Mouse (Mus musculus): Measurements from ENCODE around the gene Frem1.

The Frem1 gene

GRCm38 (mm10) chr4:83014538-83014937 lies 37.6 kb downstream of the Frem1 start:
- TF ChIP-seq CTCF (conservative IDR thresholded peaks at IDR 0.05; ENCODE audit: low read length) (no peak), NANOG (IDR thresholded peaks at IDR 0.05; ENCODE audit: borderline replicate concordance, low read length) (no peak), POU5F1 (IDR thresholded peaks at IDR 0.05; ENCODE audit: borderline replicate concordance, low read length) (no peak)
- Histone ChIP-seq H3K4me1 (replicated peaks; ENCODE audit: low read depth, low read length) (no peaks in the 10 kb centered on the region), H3K4me3 (replicated peaks; ENCODE audit: low read length) (no peak overlapping the region), H3K9me3 (ENCODE audit: low read length) (no peaks in the 10 kb centered on the region), H3K36me3 (ENCODE audit: insufficient read depth, low read length) (no peaks in the 10 kb centered on the region), H3K27me3 (ENCODE audit: insufficient read depth, low read length) (no peaks in the 10 kb centered on the region)

GRCm38 (mm10) chr4:83004086-83004485 lies 48.1 kb downstream of the Frem1 start:
- no peaks in the 10 kb centered on the region for H3K36me3 ChIP-seq (ENCODE audit: insufficient read depth, low read length)
- no peaks in the 10 kb centered on the region for H3K27me3 ChIP-seq (ENCODE audit: insufficient read depth, low read length)
- no peaks in the 10 kb centered on the region for H3K9me3 ChIP-seq (ENCODE audit: low read length)
- TF ChIP-seq POU5F1 (IDR thresholded peaks at IDR 0.05; ENCODE audit: borderline replicate concordance, low read length) (no peak), CTCF (conservative IDR thresholded peaks at IDR 0.05; ENCODE audit: low read length) (no peak), NANOG (IDR thresholded peaks at IDR 0.05; ENCODE audit: borderline replicate concordance, low read length) (no peak)
- no peak overlapping the region for H3K4me3 ChIP-seq (replicated peaks; ENCODE audit: low read length)
- peaks cover 22% of the 10 kb centered on the region for H3K4me1 ChIP-seq (replicated peaks; ENCODE audit: low read depth, low read length)

GRCm38 (mm10) chr4:82992042-82992441 lies 60.1 kb downstream of the Frem1 start:
- TF ChIP-seq POU5F1 (IDR thresholded peaks at IDR 0.05; ENCODE audit: borderline replicate concordance, low read length) (no peak), CTCF (conservative IDR thresholded peaks at IDR 0.05; ENCODE audit: low read length) (no peak), NANOG (IDR thresholded peaks at IDR 0.05; ENCODE audit: borderline replicate concordance, low read length) (no peak)
- Histone ChIP-seq H3K27me3 (ENCODE audit: insufficient read depth, low read length) (no peaks in the 10 kb centered on the region), H3K36me3 (ENCODE audit: insufficient read depth, low read length) (no peaks in the 10 kb centered on the region)

GRCm38 (mm10) chr4:82990973-82991695 lies 61.0 kb downstream of the Frem1 start:
- Histone ChIP-seq H3K27me3 (ENCODE audit: insufficient read depth, low read length) (no peaks in the 10 kb centered on the region), H3K4me3 (replicated peaks; ENCODE audit: low read length) (no peak overlapping the region), H3K36me3 (ENCODE audit: insufficient read depth, low read length) (no peaks in the 10 kb centered on the region), H3K9me3 (ENCODE audit: low read length) (no peaks in the 10 kb centered on the region), H3K4me1 (replicated peaks; ENCODE audit: low read depth, low read length) (no peaks in the 10 kb centered on the region; the same call in 1 of the 2 replicates)
- TF ChIP-seq NANOG (IDR thresholded peaks at IDR 0.05; ENCODE audit: borderline replicate concordance, low read length) (no peak), CTCF (conservative IDR thresholded peaks at IDR 0.05; ENCODE audit: low read length) (no peak), POU5F1 (IDR thresholded peaks at IDR 0.05; ENCODE audit: borderline replicate concordance, low read length) (no peak)

More at GRCm38 (mm10) chr4:82992042-82992441, 60.1 kb downstream of the Frem1 start:
- H3K9me3 ChIP-seq (ENCODE audit: low read length): no peaks in the 10 kb centered on the region
- H3K4me1 ChIP-seq (replicated peaks; ENCODE audit: low read depth, low read length): no peaks in the 10 kb centered on the region; the same call in 1 of the 2 replicates
- H3K4me3 ChIP-seq (replicated peaks; ENCODE audit: low read length): no peak overlapping the region

- Histone ChIP-seq H3K27me3 (ENCODE audit: insufficient read depth, low read length) (no peaks in the 10 kb centered on the region), H3K36me3 (ENCODE audit: insufficient read depth, low read length) (no peaks in the 10 kb centered on the region), H3K4me3 (replicated peaks; ENCODE audit: low read length) (no peak overlapping the region), H3K4me1 (replicated peaks; ENCODE audit: low read depth, low read length) (no peaks in the 10 kb centered on the region), H3K9me3 (ENCODE audit: low read length) (no peaks in the 10 kb centered on the region)
- no peak for TF ChIP-seq POU5F1 (IDR thresholded peaks at IDR 0.05; ENCODE audit: borderline replicate concordance, low read length)
- no peak for TF ChIP-seq CTCF (conservative IDR thresholded peaks at IDR 0.05; ENCODE audit: low read length)
- no peak for TF ChIP-seq NANOG (IDR thresholded peaks at IDR 0.05; ENCODE audit: borderline replicate concordance, low read length)
These were observed 79.8 kb downstream of the Frem1 start for GRCm38 (mm10) chr4:82972381-82972780.

GRCm38 (mm10) chr4:82970901-82971648 lies 81.1 kb downstream of the Frem1 start:
- Histone ChIP-seq H3K4me1 (replicated peaks; ENCODE audit: low read depth, low read length) (no peaks in the 10 kb centered on the region), H3K36me3 (ENCODE audit: insufficient read depth, low read length) (no peaks in the 10 kb centered on the region), H3K27me3 (ENCODE audit: insufficient read depth, low read length) (no peaks in the 10 kb centered on the region), H3K9me3 (ENCODE audit: low read length) (no peaks in the 10 kb centered on the region), H3K4me3 (replicated peaks; ENCODE audit: low read length) (no peak overlapping the region)
- TF ChIP-seq CTCF (conservative IDR thresholded peaks at IDR 0.05; ENCODE audit: low read length) (no peak), POU5F1 (IDR thresholded peaks at IDR 0.05; ENCODE audit: borderline replicate concordance, low read length) (no peak), NANOG (IDR thresholded peaks at IDR 0.05; ENCODE audit: borderline replicate concordance, low read length) (no peak)

GRCm38 (mm10) chr4:82961024-82961423 lies 91.1 kb downstream of the Frem1 start:
- H3K36me3 ChIP-seq (ENCODE audit: insufficient read depth, low read length): no peaks in the 10 kb centered on the region
- no peaks in the 10 kb centered on the region for H3K9me3 ChIP-seq (ENCODE audit: low read length)
- H3K4me3 ChIP-seq (replicated peaks; ENCODE audit: low read length): no peak overlapping the region
- H3K4me1 ChIP-seq (replicated peaks; ENCODE audit: low read depth, low read length): no peaks in the 10 kb centered on the region
- H3K27me3 ChIP-seq (ENCODE audit: insufficient read depth, low read length): no peaks in the 10 kb centered on the region
- TF ChIP-seq CTCF (conservative IDR thresholded peaks at IDR 0.05; ENCODE audit: low read length) (no peak), NANOG (IDR thresholded peaks at IDR 0.05; ENCODE audit: borderline replicate concordance, low read length) (no peak), POU5F1 (IDR thresholded peaks at IDR 0.05; ENCODE audit: borderline replicate concordance, low read length) (no peak)

GRCm38 (mm10) chr4:82957827-82958538 lies 94.2 kb downstream of the Frem1 start:
- no peaks in the 10 kb centered on the region for H3K27me3 ChIP-seq (ENCODE audit: insufficient read depth, low read length)
- no peaks in the 10 kb centered on the region for H3K4me1 ChIP-seq (replicated peaks; ENCODE audit: low read depth, low read length)
- TF ChIP-seq CTCF (conservative IDR thresholded peaks at IDR 0.05; ENCODE audit: low read length): no peak
- TF ChIP-seq POU5F1 (IDR thresholded peaks at IDR 0.05; ENCODE audit: borderline replicate concordance, low read length): no peak
- no peak for TF ChIP-seq NANOG (IDR thresholded peaks at IDR 0.05; ENCODE audit: borderline replicate concordance, low read length)

More at GRCm38 (mm10) chr4:82957827-82958538, 94.2 kb downstream of the Frem1 start:
- Histone ChIP-seq H3K4me3 (replicated peaks; ENCODE audit: low read length) (no peak overlapping the region), H3K36me3 (ENCODE audit: insufficient read depth, low read length) (no peaks in the 10 kb centered on the region), H3K9me3 (ENCODE audit: low read length) (no peaks in the 10 kb centered on the region)

All from E14TG2a.4 (cell line).